10 mouse cellular contexts compared by ENCODE assay signal in genomic region chr1:38248027-38248426, GRCm38 (mm10).
DNase-seq lines count a peak whose midpoint lies in the region; ATAC-seq and TF ChIP-seq lines count a peak whose summit lies in the region.
"Had no signal": no experiment of that assay in that cellular context is flagged by ENCODE, and none has a peak within 500 bp of the region (broad histone marks: within the 10 kb centered on the region; RNA-seq: fewer than 3 reads in every experiment).

No protein-coding gene starts in this region.

- no peak overlapping the region for H3K9ac ChIP-seq in kidney, embryonic 15.5 days
- no peak overlapping the region for H3K9ac ChIP-seq in midbrain, embryonic 14.5 days (replicated peaks; ENCODE audit: low read length)
- H3K9ac ChIP-seq: liver, embryonic 15.5 days had no signal

- 0 out of 2 replicates have a peak overlapping the region, but pooled peaks have one; percentile 23 for H3K4me2 ChIP-seq in kidney, embryonic 15.5 days
- 0 out of 2 replicates have a peak overlapping the region, but pooled peaks have one; percentile 6 for H3K4me2 ChIP-seq in midbrain, embryonic 14.5 days (ENCODE audit: low read length)
- H3K4me2 ChIP-seq: liver, embryonic 15.5 days had no signal

- no peak for TF ChIP-seq POLR2A in embryonic fibroblast, embryonic 13.5 days (IDR thresholded peaks at IDR 0.05; ENCODE audit: low read depth, low read length)

- H3K4me1 ChIP-seq in kidney, embryonic 15.5 days = peaks cover 20% of the 10 kb centered on the region
- no peaks in the 10 kb centered on the region; the same call in 1 of the 2 replicates for H3K4me1 ChIP-seq in embryonic fibroblast, embryonic 13.5 days (ENCODE audit: control insufficient read depth, insufficient read depth, low read length)
- peaks cover 6% of the 10 kb centered on the region; the same call in 1 of the 2 replicates for H3K4me1 ChIP-seq in midbrain, embryonic 14.5 days (ENCODE audit: control insufficient read depth, insufficient read depth, low read length)

- TF ChIP-seq CTCF in embryonic fibroblast, embryonic 13.5 days (IDR thresholded peaks at IDR 0.05; ENCODE audit: borderline replicate concordance, insufficient read depth, low read length) = no peak

- no peak overlapping the region for H3K4me3 ChIP-seq in kidney, embryonic 15.5 days (replicated peaks)
- H3K4me3 ChIP-seq in embryonic fibroblast, embryonic 13.5 days (ENCODE audit: insufficient read depth, low read length) = no peak overlapping the region
- H3K4me3 ChIP-seq in midbrain, embryonic 14.5 days (replicated peaks; ENCODE audit: low read depth, low read length) = no peak overlapping the region
- H3K4me3 ChIP-seq: liver, embryonic 15.5 days had no signal

- no peaks in the 10 kb centered on the region for H3K9me3 ChIP-seq in kidney, embryonic 15.5 days (replicated peaks)
- H3K9me3 ChIP-seq in midbrain, embryonic 14.5 days (ENCODE audit: control insufficient read depth, low read length) = no peaks in the 10 kb centered on the region
- H3K9me3 ChIP-seq: G1E; liver, embryonic 15.5 days had no signal

- H3K27ac ChIP-seq in kidney, embryonic 15.5 days = peak overlapping the region; percentile 37; the same call in 1 of the 2 replicates
- H3K27ac ChIP-seq in embryonic fibroblast, embryonic 13.5 days (ENCODE audit: insufficient read depth, low read length) = 0 out of 2 replicates have a peak overlapping the region, but pooled peaks have one; percentile 7
- H3K27ac ChIP-seq in midbrain, embryonic 14.5 days (replicated peaks; ENCODE audit: low read depth, low read length) = peak overlapping the region; percentile 61; the same call in 1 of the 2 replicates
- H3K27ac ChIP-seq: liver, embryonic 15.5 days had no signal

- no peak for DNase-seq in kidney, adult 11 months
- peak; percentile 48 to 61 for DNase-seq in adrenal gland, postnatal 36 days
- peak; percentile 31 for DNase-seq in midbrain, embryonic 14.5 days
- DNase-seq in urinary bladder, postnatal 10 days (ENCODE audit: low spot score) = no peak
- no peak for DNase-seq in lung, postnatal 25 days (ENCODE audit: low spot score)
- DNase-seq in gastrocnemius, postnatal 4 days (ENCODE audit: low spot score in 2 of 2) = no peak

- no peaks in the 10 kb centered on the region for H3K36me3 ChIP-seq in kidney, embryonic 15.5 days
- H3K36me3 ChIP-seq in midbrain, embryonic 14.5 days (ENCODE audit: control insufficient read depth, insufficient read depth, low read length) = no peaks in the 10 kb centered on the region
- H3K36me3 ChIP-seq: G1E; liver, embryonic 15.5 days had no signal

- no peaks in the 10 kb centered on the region for H3K27me3 ChIP-seq in kidney, embryonic 15.5 days
- H3K27me3 ChIP-seq in midbrain, embryonic 14.5 days (ENCODE audit: control insufficient read depth, insufficient read depth, low read length) = no peaks in the 10 kb centered on the region
- H3K27me3 ChIP-seq: liver, embryonic 15.5 days had no signal

- WGBS in kidney, embryonic 15.5 days = 15% methylated on average over 9 of the region's 9 CpGs
- WGBS in midbrain, embryonic 14.5 days = 44% methylated on average over 9 of the region's 9 CpGs

- ATAC-seq in kidney, embryonic 15.5 days (replicated peaks; ENCODE audit: low FRiP score) = peak; percentile 67
- ATAC-seq in midbrain, embryonic 14.5 days (ENCODE audit: low FRiP score, low TSS enrichment) = no peak

Comparison
In these comparisons a context has a peak if more than half of its experiments do, and no peak if none do; other contexts are left out.
1. H3K27ac ChIP-seq: peak in every context shown above with its lines; median percentile 61 in midbrain, embryonic 14.5 days; 37 in kidney, embryonic 15.5 days; 7 in embryonic fibroblast, embryonic 13.5 days.
2. DNase-seq: peak in adrenal gland, postnatal 36 days (2 of 2) and midbrain, embryonic 14.5 days (single experiment); none in kidney, adult 11 months (single experiment), urinary bladder, postnatal 10 days (single experiment), lung, postnatal 25 days (single experiment) and gastrocnemius, postnatal 4 days (0 of 2).